ENCODE assay signal across 22 mouse cellular contexts in the genomic region with DNA sequence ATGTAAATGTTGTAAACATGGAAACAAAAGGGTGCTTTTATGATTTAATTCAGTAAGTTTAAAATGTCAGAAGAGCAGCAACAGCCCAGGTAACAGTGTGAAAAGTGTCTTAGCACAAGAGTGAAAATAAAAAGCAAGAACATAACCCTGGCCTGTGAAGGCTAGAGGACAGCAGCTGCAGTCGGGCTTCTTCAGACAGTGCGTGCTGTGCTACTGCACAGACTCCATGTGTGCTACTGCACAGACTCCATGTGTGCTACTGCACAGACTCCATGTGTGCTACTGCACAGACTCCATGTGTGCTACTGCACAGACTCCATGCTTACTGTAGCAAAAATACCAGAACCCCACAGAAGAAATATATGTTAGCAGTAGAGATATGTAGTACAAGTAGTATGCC. TPM values are rescaled to one million over a fixed set of nuclear protein-coding genes. Genes with fewer than 3 reads are reported as not detected.
A peak's percentile ranks its signal among the peaks of the same experiment; 100 is the strongest.
DNase-seq lines count a peak whose midpoint lies in the region; ATAC-seq lines count a peak whose summit lies in the region.
"Had no signal": no experiment of that assay in that cellular context is flagged by ENCODE, and none has a peak within 500 bp of the region (broad histone marks: within the 10 kb centered on the region; RNA-seq: fewer than 3 reads in every experiment).

No protein-coding gene starts in this region.

- H3K4me3 ChIP-seq in megakaryocyte, embryonic 14.5 days (replicated peaks), result peak overlapping the region; percentile 67
- H3K4me3 ChIP-seq: embryonic facial prominence, embryonic 10.5 days; forebrain, embryonic 10.5 days; heart, embryonic 13.5 days; hindbrain, embryonic 15.5 days had no signal

- H3K4me1 ChIP-seq in megakaryocyte, embryonic 14.5 days, result peaks cover 56% of the 10 kb centered on the region
- H3K4me1 ChIP-seq: embryonic facial prominence, embryonic 10.5 days; forebrain, embryonic 10.5 days; hindbrain, embryonic 15.5 days had no signal

- no peaks in the 10 kb centered on the region for H3K9me3 ChIP-seq in megakaryocyte, embryonic 14.5 days
- H3K9me3 ChIP-seq: embryonic facial prominence, embryonic 10.5 days; forebrain, embryonic 10.5 days; heart, embryonic 13.5 days; hindbrain, embryonic 15.5 days had no signal

- peak; percentile 17 for DNase-seq in adrenal gland, adult 2 months
- no peak for DNase-seq in adrenal gland, postnatal 36 days
- DNase-seq in cerebellum, adult 11-12 months, result no peak
- DNase-seq: adrenal gland, adult 8-10 months; B cell, adult 2 months; cerebellum, adult 18-20 months; cerebellum, postnatal 10 days; gastrocnemius, postnatal 25 days; heart, adult 11 months; heart, postnatal 36 days; kidney, adult 11 months had no signal

- H3K27me3 ChIP-seq in megakaryocyte, embryonic 14.5 days (replicated peaks), result no peaks in the 10 kb centered on the region
- H3K27me3 ChIP-seq: CH12.LX; heart, embryonic 13.5 days; hindbrain, embryonic 15.5 days; Patski had no signal

- H3K36me3 ChIP-seq in megakaryocyte, embryonic 14.5 days (replicated peaks; ENCODE audit: low read length), result peaks cover 9% of the 10 kb centered on the region
- H3K36me3 ChIP-seq: embryonic facial prominence, embryonic 10.5 days; forebrain, embryonic 10.5 days; heart, embryonic 13.5 days; hindbrain, embryonic 15.5 days had no signal

- no peak for ATAC-seq in megakaryocyte, adult 5-6 weeks (ENCODE audit: poor library complexity, severe bottlenecking)
- peak; percentile 42; the same call in 1 of the 2 replicates for ATAC-seq in granulocyte monocyte progenitor cell, adult 5-6 weeks (replicated peaks; ENCODE audit: poor library complexity, severe bottlenecking)
- no peak for ATAC-seq in monocyte, adult 5-6 weeks (replicated peaks; ENCODE audit: insufficient number of reproducible peaks, low FRiP score, low TSS enrichment, poor library complexity, severe bottlenecking)
- ATAC-seq: forebrain, embryonic 14.5 days; Patski had no signal

RNA-seq across cellular contexts. Expression of gene Zfp654, which starts 14.7 kb away (rescaled TPM):
- total RNA-seq in adrenal gland, adult 2 months (2021), result 10 to 100 TPM; 19.0 to 19.1 TPM
- polyA plus RNA-seq in adrenal gland, adult 2 months (2012; rRNA removed), result 0.48 and 0.65 TPM in 2 replicates
- 10 to 100 TPM; 18.7 to 23.3 TPM for total RNA-seq in adrenal gland, postnatal 36 days (2021)
- 0.13 and 0.51 TPM in 2 replicates for polyA plus RNA-seq in megakaryocyte, embryonic 14.5 days (2012; ENCODE audit: insufficient read depth, low replicate concordance)
- 19.2 and 21.1 TPM in 2 replicates for total RNA-seq in megakaryocyte, adult 5-6 weeks (2015)
- 10.8 and 14.1 TPM in 2 replicates for total RNA-seq in megakaryocyte, adult 5-6 weeks (2017)
- 11.4 and 13.0 TPM in 2 replicates for total RNA-seq in granulocyte monocyte progenitor cell, adult 5-6 weeks (2014; fragmentation: Nextera tagmentation)
- total RNA-seq in granulocyte monocyte progenitor cell, adult 5-6 weeks (2017), result 14.8 and 16.6 TPM in 2 replicates
- 20.6 to 26.0 TPM (median 22.4 TPM) in 3 replicates for total RNA-seq in monocyte, adult 5-6 weeks (2017)

RNA-seq across cellular contexts. Expression of gene Cggbp1, which starts 15.1 kb away (rescaled TPM):
- total RNA-seq in adrenal gland, adult 2 months (2021), result 100 to 1,000 TPM; 122 to 174 TPM
- 4.8 and 6.4 TPM in 2 replicates for polyA plus RNA-seq in adrenal gland, adult 2 months (2012; rRNA removed)
- 100 to 1,000 TPM; 131 to 157 TPM for total RNA-seq in adrenal gland, postnatal 36 days (2021)
- polyA plus RNA-seq in megakaryocyte, embryonic 14.5 days (2012; ENCODE audit: insufficient read depth, low replicate concordance), result 11.7 and 17.5 TPM in 2 replicates
- 111 and 133 TPM in 2 replicates for total RNA-seq in megakaryocyte, adult 5-6 weeks (2015)
- 103 and 104 TPM in 2 replicates for total RNA-seq in megakaryocyte, adult 5-6 weeks (2017)
- total RNA-seq in granulocyte monocyte progenitor cell, adult 5-6 weeks (2014; fragmentation: Nextera tagmentation), result 92.2 and 92.9 TPM in 2 replicates
- 80.2 and 99.7 TPM in 2 replicates for total RNA-seq in granulocyte monocyte progenitor cell, adult 5-6 weeks (2017)
- total RNA-seq in monocyte, adult 5-6 weeks (2017), result 79.2 to 119 TPM (median 83.8 TPM) in 3 replicates
